Mouse (Mus musculus): Measurements from ENCODE around the gene Wdr31.

DNA sequence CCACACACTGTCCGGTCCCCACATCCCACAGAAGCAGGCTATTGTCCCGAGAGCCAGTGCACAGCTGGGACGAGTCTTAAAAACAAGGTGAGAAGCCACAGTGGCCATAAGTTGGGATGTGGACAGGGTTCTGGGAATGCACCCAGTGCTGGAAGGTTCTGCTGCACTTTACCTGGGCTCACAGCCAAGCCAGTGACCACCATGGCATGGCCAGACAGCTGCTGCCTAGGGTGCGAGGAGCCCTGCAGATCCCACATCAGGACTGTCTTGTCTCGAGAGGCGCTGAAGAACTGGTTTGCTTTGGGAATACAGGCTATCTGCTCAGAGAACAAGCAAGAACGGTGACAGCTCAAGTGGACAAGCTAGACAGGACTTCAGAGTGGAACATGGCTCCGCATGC, 10.3 kb downstream of the Wdr31 start:
- no peak for TF ChIP-seq EP300 (IDR thresholded peaks at IDR 0.05; ENCODE audit: low read depth)
- TF ChIP-seq CTCF (IDR thresholded peaks at IDR 0.05; ENCODE audit: low read depth), result no peak
